Mouse (Mus musculus) E14TG2a.4 (cell line): ENCODE results near the gene Rnft1.
"Not testable (repeated sequence)": the region's sequence is repeated elsewhere in the genome, so short reads cannot be mapped to it uniquely, and the experiment has no call there.

Experiments used
- H3K27me3 ChIP-seq: 2 replicates; pipeline ENCODE4 v1.6.1; 2014; ENCODE audit warnings: low read length, control low read depth; ENCODE audit not compliant: insufficient read depth
- H3K36me3 ChIP-seq: 2 replicates; pipeline ENCODE4 v1.6.1; 2014; ENCODE audit warnings: low read length, control low read depth; ENCODE audit not compliant: insufficient read depth
- H3K4me1 ChIP-seq: replicated peaks from 2 replicates; pipeline ENCODE4 v1.6.1; 2014; ENCODE audit warnings: low read depth, low read length, control low read depth
- H3K4me3 ChIP-seq: replicated peaks from 2 replicates; pipeline ENCODE4 v1.5.1; 2014; ENCODE audit warnings: mild to moderate bottlenecking, low read length
- H3K9me3 ChIP-seq: 2 replicates; pipeline ENCODE4 v1.6.1; 2014; ENCODE audit warnings: low read length, control low read depth
- CTCF ChIP-seq: conservative IDR thresholded peaks from 2 replicates; pipeline ENCODE4 v1.5.1; 2014; ENCODE audit warnings: low read length
- NANOG ChIP-seq: IDR thresholded peaks from 2 replicates; pipeline ENCODE4 v1.6.1; 2014; ENCODE audit warnings: borderline replicate concordance, low read length, mixed read lengths
- POU5F1 ChIP-seq: IDR thresholded peaks from 2 replicates; pipeline ENCODE4 v1.6.1; 2014; ENCODE audit warnings: low read length, borderline replicate concordance

The Rnft1 gene

GRCm38 (mm10) chr11:86500795-86501194, 16.3 kb downstream of the Rnft1 start:
- H3K9me3 ChIP-seq, result no peaks in the 10 kb centered on the region
- no peak overlapping the region for H3K4me3 ChIP-seq
- H3K27me3 ChIP-seq, result no peaks in the 10 kb centered on the region
- H3K36me3 ChIP-seq, result peaks cover 67% of the 10 kb centered on the region
- TF ChIP-seq NANOG (no peak), CTCF (no peak), POU5F1 (no peak)
- peaks cover 38% of the 10 kb centered on the region for H3K4me1 ChIP-seq

GRCm38 (mm10) chr11:86503121-86503520, 18.7 kb downstream of the Rnft1 start:
- peaks cover 33% of the 10 kb centered on the region for H3K4me1 ChIP-seq
- H3K36me3 ChIP-seq, result peaks cover 70% of the 10 kb centered on the region
- TF ChIP-seq POU5F1, result no peak
- TF ChIP-seq CTCF, result no peak
- no peak for TF ChIP-seq NANOG

GRCm38 (mm10) chr11:86507334-86507733, 22.9 kb downstream of the Rnft1 start:
- H3K36me3 ChIP-seq, result peaks cover 89% of the 10 kb centered on the region
- peaks cover 11% of the 10 kb centered on the region; the same call in 1 of the 2 replicates for H3K4me1 ChIP-seq
- no peak for TF ChIP-seq CTCF
- no peak for TF ChIP-seq NANOG
- no peak for TF ChIP-seq POU5F1
- no peaks in the 10 kb centered on the region for H3K27me3 ChIP-seq
- H3K9me3 ChIP-seq, result no peaks in the 10 kb centered on the region
- H3K4me3 ChIP-seq, result no peak overlapping the region

More at GRCm38 (mm10) chr11:86503121-86503520, 18.7 kb downstream of the Rnft1 start:
- H3K4me3 ChIP-seq, result no peak overlapping the region
- no peaks in the 10 kb centered on the region for H3K9me3 ChIP-seq
- H3K27me3 ChIP-seq, result no peaks in the 10 kb centered on the region

- Histone ChIP-seq H3K4me1 (0 out of 2 replicates have a peak, but pooled peaks cover 7% of the 10 kb centered on the region), H3K36me3 (peaks cover 89% of the 10 kb centered on the region), H3K4me3 (no peak overlapping the region), H3K27me3 (no peaks in the 10 kb centered on the region), H3K9me3 (no peaks in the 10 kb centered on the region)
- no peak for TF ChIP-seq NANOG
- TF ChIP-seq CTCF, result no peak
- TF ChIP-seq POU5F1, result no peak
These were observed 23.5 kb downstream of the Rnft1 start for GRCm38 (mm10) chr11:86507991-86508390.

- no peaks in the 10 kb centered on the region for H3K9me3 ChIP-seq
- TF ChIP-seq NANOG (no peak), POU5F1 (no peak), CTCF (no peak)
- H3K27me3 ChIP-seq, result no peaks in the 10 kb centered on the region
- H3K4me3 ChIP-seq, result no peak overlapping the region
- H3K36me3 ChIP-seq, result peaks cover 89% of the 10 kb centered on the region
- peaks cover 7% of the 10 kb centered on the region for H3K4me1 ChIP-seq
These were observed 32.2 kb downstream of the Rnft1 start for GRCm38 (mm10) chr11:86516620-86517019.

- Histone ChIP-seq H3K4me1 (peaks cover 7% of the 10 kb centered on the region), H3K27me3 (no peaks in the 10 kb centered on the region), H3K36me3 (peaks cover 88% of the 10 kb centered on the region), H3K4me3 (no peak overlapping the region), H3K9me3 (no peaks in the 10 kb centered on the region)
- TF ChIP-seq NANOG, result no peak
These were observed 32.8 kb downstream of the Rnft1 start for GRCm38 (mm10) chr11:86517229-86517628.

- no peaks in the 10 kb centered on the region for H3K9me3 ChIP-seq
- no peaks in the 10 kb centered on the region for H3K27me3 ChIP-seq
- no peak overlapping the region for H3K4me3 ChIP-seq
- H3K4me1 ChIP-seq, result peaks cover 7% of the 10 kb centered on the region
- H3K36me3 ChIP-seq, result peaks cover 88% of the 10 kb centered on the region
- TF ChIP-seq NANOG (no peak), CTCF (no peak), POU5F1 (no peak)
These were observed 35.3 kb downstream of the Rnft1 start for GRCm38 (mm10) chr11:86519751-86520150.

GRCm38 (mm10) chr11:86527528-86527927, 43.1 kb downstream of the Rnft1 start:
- TF ChIP-seq CTCF (no peak), POU5F1 (no peak), NANOG (no peak)
- Histone ChIP-seq H3K36me3 (peaks cover 87% of the 10 kb centered on the region), H3K4me3 (no peak overlapping the region), H3K4me1 (no peaks in the 10 kb centered on the region), H3K27me3 (no peaks in the 10 kb centered on the region), H3K9me3 (no peaks in the 10 kb centered on the region)

- no peak for TF ChIP-seq NANOG
- TF ChIP-seq CTCF, result peak; percentile 56
- no peak for TF ChIP-seq POU5F1
- Histone ChIP-seq H3K4me1 (peaks cover 16% of the 10 kb centered on the region; the same call in 1 of the 2 replicates), H3K27me3 (no peaks in the 10 kb centered on the region), H3K36me3 (peaks cover 59% of the 10 kb centered on the region), H3K9me3 (no peaks in the 10 kb centered on the region), H3K4me3 (no peak overlapping the region)
These were observed 48.4 kb downstream of the Rnft1 start for GRCm38 (mm10) chr11:86532834-86533233.

GRCm38 (mm10) chr11:86533302-86533701, 48.8 kb downstream of the Rnft1 start:
- not testable (repeated sequence) for H3K4me3 ChIP-seq, H3K9me3 ChIP-seq, H3K27me3 ChIP-seq
- peaks cover 16% of the 10 kb centered on the region; the same call in 1 of the 2 replicates for H3K4me1 ChIP-seq
- H3K36me3 ChIP-seq, result peaks cover 54% of the 10 kb centered on the region
